Mouse (Mus musculus) cortical plate, adult 2 months (tissue): Measurements from ENCODE around the gene Dnase2b.

ENCODE experiments used
- CTCF ChIP-seq: fragments of 200-500 bp; IDR thresholded peaks from 2 replicates; pipeline ENCODE4 v1.5.1; 2011; ENCODE audit warnings: mild to moderate bottlenecking, control low read depth, low read length; ENCODE audit not compliant: insufficient read depth; ENCODE audit errors: extremely low read depth
- POLR2A ChIP-seq: fragments of 200-500 bp; IDR thresholded peaks from 2 replicates; pipeline ENCODE4 v1.6.1; 2011; ENCODE audit warnings: mild to moderate bottlenecking, low read length, control low read depth; ENCODE audit not compliant: insufficient read depth; ENCODE audit errors: extremely low read depth

- TF ChIP-seq POLR2A, result no peak
- TF ChIP-seq CTCF, result no peak
Measured at GRCm38 (mm10) chr3:146591601-146592000, 23.8 kb downstream of the Dnase2b start.
